Mouse (Mus musculus): ENCODE data around the gene Ppp1r1c.

Ppp1r1c gene

DNA sequence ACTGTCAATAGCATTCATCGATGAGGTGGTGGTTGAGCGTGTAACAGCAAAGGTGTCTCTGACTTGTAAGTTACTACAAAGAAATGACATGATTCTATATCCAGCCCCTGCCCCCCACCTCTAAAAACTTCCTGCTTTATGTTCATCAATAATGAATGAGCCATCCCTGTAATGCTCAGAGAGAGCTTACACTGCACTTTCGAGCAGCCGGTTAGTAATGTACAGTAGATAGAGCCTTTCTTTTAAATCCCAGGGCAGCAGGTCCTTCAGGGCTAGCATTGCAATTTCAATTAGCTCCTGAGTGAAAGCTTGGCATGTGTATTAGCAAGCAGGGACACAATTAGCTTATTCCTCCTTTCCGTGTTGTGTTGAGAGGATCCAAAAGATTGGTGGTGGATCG, at the start of gene Ppp1r1c:
Gene Ppp1r1c (plus strand): TSS at position 206 of the 400 bp plus-strand sequence.
- DNase-seq (ENCODE audit: low spot score): no peak

DNA sequence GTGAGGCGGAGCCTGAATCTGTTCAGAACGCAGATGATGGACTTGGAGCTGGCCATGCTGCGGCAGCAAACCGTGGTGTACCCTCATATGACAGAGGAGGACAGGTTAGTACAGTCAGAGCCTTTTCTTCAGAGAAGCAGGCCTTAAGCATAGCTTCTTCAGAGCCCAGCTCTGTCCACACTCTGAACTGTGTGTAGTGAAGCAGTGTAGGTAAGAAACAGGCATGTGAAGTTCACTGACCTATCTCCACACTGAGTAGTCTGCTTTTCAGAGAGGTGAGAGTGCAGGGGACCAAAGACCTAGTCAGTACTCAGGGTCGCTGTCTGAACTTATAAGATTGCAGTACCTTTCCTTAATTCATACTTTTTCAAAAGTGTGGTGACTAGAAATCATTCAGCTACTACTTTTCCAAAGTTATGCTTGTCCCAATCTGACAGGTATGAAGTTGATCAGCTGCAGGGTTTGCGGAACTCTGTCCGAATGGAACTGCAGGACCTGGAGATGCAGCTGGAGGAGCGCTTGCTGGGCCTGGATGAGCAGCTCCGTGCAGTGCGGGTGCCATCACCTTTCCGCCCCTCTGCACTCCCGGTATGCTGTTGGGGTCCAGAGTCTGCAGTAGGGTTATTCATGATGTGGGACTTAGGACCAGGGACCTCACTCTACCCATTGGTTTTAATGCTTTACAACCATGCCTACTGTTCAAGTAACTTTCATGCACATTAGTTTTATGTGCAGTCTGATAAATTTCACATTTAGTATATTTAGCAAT, 47.0 kb upstream of the Ppp1r1c start:
- no peak for DNase-seq (ENCODE audit: low spot score)

DNA sequence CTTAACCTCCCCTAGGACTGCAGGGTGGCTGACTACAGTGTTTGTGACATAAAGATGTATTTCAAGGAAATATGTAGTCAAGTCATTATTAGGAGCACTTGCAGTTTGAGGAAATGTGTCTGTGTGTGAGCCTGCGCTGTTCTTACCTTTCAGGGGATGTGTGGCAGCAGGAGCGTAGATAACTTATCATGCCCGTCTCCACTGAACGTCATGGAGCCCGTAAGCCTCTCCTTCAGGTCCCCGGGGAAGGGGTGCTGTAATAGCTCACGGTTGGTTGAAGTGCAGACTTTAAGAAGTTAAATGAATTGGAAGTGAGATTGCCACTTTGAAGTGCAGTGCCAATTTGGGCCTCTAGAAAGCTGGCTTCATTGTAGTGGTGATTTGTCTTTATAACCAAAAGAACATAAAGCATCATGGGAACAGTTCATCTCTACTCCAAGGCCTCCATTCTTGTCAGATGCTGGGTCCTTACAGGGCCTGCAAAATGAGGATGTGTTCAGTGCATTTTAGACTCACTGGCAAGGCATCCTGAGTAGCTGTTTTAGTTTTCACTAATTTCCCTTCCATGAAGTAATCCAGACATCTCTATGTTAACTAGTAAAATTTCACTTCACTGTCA, 46.0 kb upstream of the Ppp1r1c start:
- no peak for DNase-seq (ENCODE audit: low spot score)

GRCm38 (mm10) chr2:79664532-79665286, 42.9 kb upstream of the Ppp1r1c start:
- DNase-seq (ENCODE audit: low spot score): no peak

GRCm38 (mm10) chr2:79665492-79665891, 42.1 kb upstream of the Ppp1r1c start:
- no peak for DNase-seq (ENCODE audit: low spot score)

- DNase-seq (ENCODE audit: low spot score): no peak
Measured at GRCm38 (mm10) chr2:79675266-79675665, 32.3 kb upstream of the Ppp1r1c start.

DNA sequence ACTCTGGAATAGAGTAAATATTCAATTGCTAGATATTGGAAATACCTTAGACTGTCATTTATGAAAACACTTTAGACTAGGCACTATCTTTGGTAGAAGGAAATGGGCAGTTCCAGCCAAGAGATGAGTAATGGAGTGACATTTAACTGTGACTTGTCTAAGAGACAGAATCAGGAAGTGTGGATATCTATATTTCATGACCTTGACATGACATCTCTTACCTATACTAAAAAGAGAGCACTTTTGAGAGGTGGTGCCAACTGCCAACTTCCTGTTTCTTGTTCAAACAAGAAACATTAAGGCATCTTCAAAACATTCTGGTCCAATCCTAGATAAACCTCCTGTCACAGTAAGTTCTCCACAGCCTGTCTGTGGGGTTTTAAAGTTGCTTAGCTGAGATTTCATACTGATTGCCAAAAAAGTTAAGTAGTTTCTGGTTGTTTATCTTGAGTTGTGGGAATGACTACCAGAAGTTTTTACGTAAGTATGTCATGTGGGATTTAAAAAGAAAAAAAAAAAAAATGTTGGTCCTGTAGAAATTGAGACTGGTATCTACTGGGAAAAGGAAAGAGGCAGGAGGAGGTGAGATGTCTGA, 29.8 kb upstream of the Ppp1r1c start:
- no peak for DNase-seq (ENCODE audit: low spot score)

DNA sequence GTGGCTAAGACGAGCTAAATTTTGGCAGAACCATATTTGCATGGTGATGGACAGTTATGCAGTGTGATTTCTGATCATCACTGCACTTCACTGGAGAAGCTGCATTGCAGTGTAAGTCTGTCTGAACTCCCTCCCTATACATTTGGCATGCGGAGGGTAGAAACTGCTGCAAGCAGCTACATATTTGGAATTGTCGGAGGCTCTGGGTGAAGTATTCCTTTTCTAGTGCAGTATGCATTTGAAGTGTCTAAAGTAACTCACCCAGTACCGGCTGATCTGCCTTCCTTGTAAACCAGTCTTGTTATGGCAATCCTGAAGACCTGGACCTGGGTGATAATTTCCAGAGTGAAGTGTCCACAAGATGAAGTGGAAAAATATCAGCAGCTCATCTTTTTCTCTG, 25.9 kb upstream of the Ppp1r1c start:
- DNase-seq (ENCODE audit: low spot score): peak; percentile 2

DNA sequence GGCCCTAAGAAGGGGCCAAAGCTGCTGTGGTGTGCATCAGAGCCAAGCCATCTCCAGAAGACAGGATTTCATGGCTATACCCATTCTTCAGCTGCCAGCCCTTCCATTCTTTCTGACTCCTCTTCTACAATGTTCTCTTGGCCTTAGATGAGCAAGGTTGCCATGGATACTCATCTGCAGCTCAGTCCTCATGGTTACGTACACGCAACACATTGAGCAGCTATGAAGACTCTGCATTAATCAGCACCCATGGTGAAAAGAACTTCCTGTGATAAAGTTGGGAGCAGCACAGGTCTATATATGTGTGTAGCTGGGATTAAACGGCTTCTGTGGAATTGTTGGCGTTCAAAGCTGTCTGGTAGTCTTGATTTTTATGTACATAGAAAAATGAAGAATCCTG, 24.3 kb upstream of the Ppp1r1c start:
- peak; percentile 4 for DNase-seq (ENCODE audit: low spot score)

GRCm38 (mm10) chr2:79690838-79691237, 16.7 kb upstream of the Ppp1r1c start:
- no peak for DNase-seq (ENCODE audit: low spot score)

- no peak for DNase-seq (ENCODE audit: low spot score)
Measured at GRCm38 (mm10) chr2:79695190-79695589, 12.4 kb upstream of the Ppp1r1c start.

DNA sequence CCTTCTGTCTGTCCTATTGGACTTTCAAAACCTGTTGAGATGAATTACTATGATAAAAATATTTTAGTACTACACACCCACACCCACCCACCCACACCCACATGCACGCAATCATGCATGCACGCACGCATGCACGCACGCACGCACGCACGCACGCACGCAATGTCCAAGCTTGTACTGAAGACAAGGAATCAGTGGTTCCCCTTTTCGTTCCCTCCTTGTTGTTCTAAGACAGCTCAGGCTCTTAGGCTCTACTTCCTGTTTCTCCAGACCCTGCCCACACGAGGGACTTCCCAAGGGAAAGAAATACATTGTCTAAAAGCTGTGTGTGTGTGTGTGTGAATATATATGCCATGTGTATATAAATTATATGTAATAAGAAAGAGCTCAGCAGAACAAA, 11.6 kb upstream of the Ppp1r1c start:
- DNase-seq (ENCODE audit: low spot score): no peak

GRCm38 (mm10) chr2:79696478-79697230, 10.9 kb upstream of the Ppp1r1c start:
- no peak for DNase-seq (ENCODE audit: low spot score)

DNA sequence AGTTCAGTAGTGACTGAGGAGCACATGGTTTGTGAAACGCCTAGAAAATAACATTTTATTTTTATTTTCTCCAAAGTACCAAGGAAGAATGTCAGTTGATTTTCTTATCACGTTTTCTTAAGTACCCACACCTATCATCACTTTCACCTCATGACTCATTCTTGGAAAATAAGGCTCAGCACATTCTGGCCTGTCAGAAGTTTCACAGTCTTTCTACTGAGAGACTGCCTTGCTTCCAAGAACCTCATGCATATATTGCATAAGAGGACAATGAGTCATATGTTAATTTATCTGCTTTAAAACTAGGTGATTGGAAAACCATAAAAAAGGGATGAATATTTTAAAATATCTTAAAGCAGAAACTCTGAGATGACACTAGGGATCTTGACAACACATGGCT, 9.4 kb upstream of the Ppp1r1c start:
- DNase-seq (ENCODE audit: low spot score): no peak

DNA sequence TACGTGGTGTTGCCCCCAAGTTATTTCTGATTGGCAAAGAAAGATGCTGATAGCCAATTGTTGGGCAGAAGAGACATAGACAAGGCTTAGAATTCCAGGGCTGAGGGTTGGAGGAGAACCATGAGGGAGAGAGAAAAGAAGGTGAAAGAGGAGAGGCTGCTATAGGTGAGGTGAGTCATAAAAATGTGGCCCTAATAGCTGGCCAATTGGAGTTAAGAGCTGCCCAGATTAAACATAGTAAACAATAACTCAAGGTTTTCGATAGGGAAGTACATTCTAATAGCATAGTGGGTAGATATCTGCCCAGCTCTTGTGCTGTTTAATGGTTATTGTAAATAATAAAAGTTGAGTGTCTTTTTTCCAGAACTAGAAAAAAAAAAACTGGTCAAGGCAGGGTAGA, 2.8 kb upstream of the Ppp1r1c start:
- DNase-seq (ENCODE audit: low spot score): no peak

GRCm38 (mm10) chr2:79713662-79714091, 6.1 kb downstream of the Ppp1r1c start:
- DNase-seq (ENCODE audit: low spot score): no peak

GRCm38 (mm10) chr2:79714745-79715144, 7.2 kb downstream of the Ppp1r1c start:
- DNase-seq (ENCODE audit: low spot score): no peak

DNA sequence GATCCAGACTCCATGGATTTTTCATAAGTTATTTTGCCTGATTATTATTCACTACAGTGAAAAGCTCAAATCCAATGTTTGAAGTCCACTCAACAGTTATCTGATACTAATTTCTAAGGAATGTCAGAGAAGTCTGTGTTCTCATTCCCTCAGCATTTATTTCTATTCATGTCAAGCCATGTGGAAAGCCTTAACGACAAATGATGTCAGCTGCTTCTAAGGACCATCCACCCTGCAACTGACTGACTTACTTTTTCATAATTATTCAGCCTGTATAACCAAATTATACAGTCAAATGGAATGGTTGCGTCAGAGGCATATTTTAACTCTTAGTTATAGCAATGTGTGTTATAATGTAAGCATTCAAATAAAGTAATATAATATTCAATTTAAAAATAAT, 8.3 kb downstream of the Ppp1r1c start:
- peak; percentile 9 for DNase-seq (ENCODE audit: low spot score)

DNA sequence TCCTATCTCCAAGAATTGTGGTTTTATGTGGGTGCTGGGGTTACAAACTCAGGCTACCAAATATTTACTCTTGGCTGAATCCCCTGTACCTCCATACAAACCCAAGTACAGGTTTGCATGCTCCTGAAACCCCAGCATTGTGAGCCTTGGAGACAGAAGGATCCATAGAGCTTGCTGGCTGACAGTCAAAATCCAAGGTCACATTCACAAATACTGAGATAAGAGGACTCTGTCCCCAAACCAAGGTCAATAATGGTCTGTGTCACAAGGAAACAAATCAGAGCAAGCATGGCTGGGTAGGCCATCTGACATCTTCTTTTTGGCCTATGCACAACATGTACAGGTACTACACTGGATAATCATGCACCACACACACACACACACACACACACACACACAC, 10.3 kb downstream of the Ppp1r1c start:
- no peak for DNase-seq (ENCODE audit: low spot score)

GRCm38 (mm10) chr2:79722415-79722814, 14.8 kb downstream of the Ppp1r1c start:
- DNase-seq (ENCODE audit: low spot score): no peak

DNA sequence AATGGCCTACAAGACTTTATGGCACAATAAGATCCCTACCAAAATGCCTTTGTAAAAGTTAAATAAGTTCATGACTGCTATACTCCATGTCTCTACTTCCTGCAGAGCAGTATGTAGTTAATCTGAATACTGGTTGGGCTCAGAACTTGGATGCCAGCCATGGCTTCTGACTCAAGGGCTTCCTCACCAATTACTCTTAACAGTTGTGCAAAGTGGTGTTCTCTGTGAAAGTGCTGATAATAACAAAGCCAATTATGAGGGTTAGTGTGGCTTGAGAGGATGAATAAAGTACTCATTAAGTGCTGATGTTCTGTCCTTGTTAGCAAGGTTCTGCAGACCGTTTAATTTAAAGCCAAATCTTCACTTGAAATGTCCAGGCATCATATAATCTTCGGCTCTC, 31.4 kb downstream of the Ppp1r1c start:
- DNase-seq (ENCODE audit: low spot score): no peak

DNA sequence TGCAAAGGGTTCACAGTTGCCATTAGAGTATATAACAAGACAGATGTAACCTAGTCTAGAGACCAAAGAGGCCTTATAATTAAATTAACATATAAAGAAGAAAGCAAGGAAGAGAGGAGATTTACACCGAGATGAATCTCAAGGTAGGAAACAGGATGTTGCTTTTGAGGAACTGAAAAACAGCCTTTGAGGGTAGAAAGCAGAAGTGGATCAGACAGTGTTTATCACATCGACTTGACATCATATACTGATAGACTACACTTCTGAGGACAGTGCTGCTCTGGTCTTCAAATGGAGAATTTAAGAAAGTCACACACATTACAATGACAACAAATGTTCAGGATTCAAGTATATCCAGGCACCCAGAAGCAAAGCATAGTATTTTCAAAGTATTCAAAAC, 34.4 kb downstream of the Ppp1r1c start:
- no peak for DNase-seq (ENCODE audit: low spot score)
